Mouse (Mus musculus) heart, adult 18-20 months (tissue): ENCODE measurements around the gene Dab1. TPM values are rescaled to one million over a fixed set of nuclear protein-coding genes. Genes with fewer than 3 reads are reported as not detected.

Experiments used
- DNase-seq, 2 experiments: peaks; one replicate each; pipeline ENCODE4 v3.0.0; 2021 to 2022; ENCODE audit warnings: mixed read lengths in 1 of 2
- total RNA-seq, 2 experiments: library from RNA; stranded (reverse); gene quantifications; 2 replicates each; pipeline ENCODE4 v1.2.3; 2021

The Dab1 gene
- total RNA-seq, 2 experiments from 2014 or later: 0.05 TPM; not detected in 1

- no peak for DNase-seq
Observed at GRCm38 (mm10) chr4:104269422-104270172, 650.4 kb downstream of the Dab1 start.

GRCm38 (mm10) chr4:104270173-104270557, 651.0 kb downstream of the Dab1 start:
- no peak for DNase-seq

- no peak for DNase-seq
Observed at GRCm38 (mm10) chr4:104275260-104275659, 656.1 kb downstream of the Dab1 start.

GRCm38 (mm10) chr4:104276916-104277315, 657.8 kb downstream of the Dab1 start:
- no peak for DNase-seq

GRCm38 (mm10) chr4:104281518-104281917, 662.4 kb downstream of the Dab1 start:
- DNase-seq: no peak

- DNase-seq: no peak
Observed at GRCm38 (mm10) chr4:104283906-104284305, 664.7 kb downstream of the Dab1 start.

GRCm38 (mm10) chr4:104288401-104288800, 669.2 kb downstream of the Dab1 start:
- DNase-seq: no peak

- no peak for DNase-seq
Observed at GRCm38 (mm10) chr4:104301764-104302163, 682.6 kb downstream of the Dab1 start.

- DNase-seq: no peak
Observed at GRCm38 (mm10) chr4:104302996-104303652, 684.0 kb downstream of the Dab1 start.

GRCm38 (mm10) chr4:104307781-104308180, 688.6 kb downstream of the Dab1 start:
- DNase-seq: no peak

- no peak for DNase-seq
Observed at GRCm38 (mm10) chr4:104326221-104326620, 707.1 kb downstream of the Dab1 start.

GRCm38 (mm10) chr4:104331896-104332295, 712.7 kb downstream of the Dab1 start:
- no peak for DNase-seq

- DNase-seq: no peak
Observed at GRCm38 (mm10) chr4:104332399-104332798, 713.2 kb downstream of the Dab1 start.

- no peak for DNase-seq
Observed at GRCm38 (mm10) chr4:104337279-104337678, 718.1 kb downstream of the Dab1 start.

GRCm38 (mm10) chr4:104338382-104338781, 719.2 kb downstream of the Dab1 start:
- DNase-seq: no peak

GRCm38 (mm10) chr4:104361345-104361744, 742.2 kb downstream of the Dab1 start:
- no peak for DNase-seq

GRCm38 (mm10) chr4:104366491-104366890, 747.3 kb downstream of the Dab1 start:
- DNase-seq: no peak

- peak; percentile 15 to 34 for DNase-seq
Observed at GRCm38 (mm10) chr4:104366894-104367740, 748.0 kb downstream of the Dab1 start.

GRCm38 (mm10) chr4:104367741-104368411, 748.7 kb downstream of the Dab1 start:
- peak in 1 of 2 experiments; percentile 7 for DNase-seq

GRCm38 (mm10) chr4:104368561-104369021, 749.4 kb downstream of the Dab1 start:
- DNase-seq: peak in 1 of 2 experiments; percentile 2

- no peak for DNase-seq
Observed at GRCm38 (mm10) chr4:104369091-104369490, 749.9 kb downstream of the Dab1 start.

- DNase-seq: no peak
Observed at GRCm38 (mm10) chr4:104371136-104371535, 752.0 kb downstream of the Dab1 start.
